Mouse (Mus musculus): ENCODE measurements around the gene Slc35g2. TPM values are rescaled to one million over a fixed set of nuclear protein-coding genes. Genes with fewer than 3 reads are reported as not detected.
A peak's percentile ranks its signal among the peaks of the same experiment; 100 is the strongest.

Gene Slc35g2
- total RNA-seq (2021): 1 to 10 TPM; 3.6 to 5.6 TPM
- long read RNA-seq, experiment 1, transcript Slc35g2-201 (2 exons, 1,590 nt): major isoform, 6 of 7 reads
- long read RNA-seq, experiment 1, partial matches to known transcripts: 0 of 7 reads
- long read RNA-seq, experiment 1, other reads (novel, unspliced or antisense): 1 of 7 reads
- long read RNA-seq, experiment 2, transcript Slc35g2-201 (2 exons, 1,590 nt): major isoform, 8 of 8 reads
- long read RNA-seq, experiment 2, partial matches to known transcripts: 0 of 8 reads
- long read RNA-seq, experiment 2, other reads (novel, unspliced or antisense): 0 of 8 reads

DNA sequence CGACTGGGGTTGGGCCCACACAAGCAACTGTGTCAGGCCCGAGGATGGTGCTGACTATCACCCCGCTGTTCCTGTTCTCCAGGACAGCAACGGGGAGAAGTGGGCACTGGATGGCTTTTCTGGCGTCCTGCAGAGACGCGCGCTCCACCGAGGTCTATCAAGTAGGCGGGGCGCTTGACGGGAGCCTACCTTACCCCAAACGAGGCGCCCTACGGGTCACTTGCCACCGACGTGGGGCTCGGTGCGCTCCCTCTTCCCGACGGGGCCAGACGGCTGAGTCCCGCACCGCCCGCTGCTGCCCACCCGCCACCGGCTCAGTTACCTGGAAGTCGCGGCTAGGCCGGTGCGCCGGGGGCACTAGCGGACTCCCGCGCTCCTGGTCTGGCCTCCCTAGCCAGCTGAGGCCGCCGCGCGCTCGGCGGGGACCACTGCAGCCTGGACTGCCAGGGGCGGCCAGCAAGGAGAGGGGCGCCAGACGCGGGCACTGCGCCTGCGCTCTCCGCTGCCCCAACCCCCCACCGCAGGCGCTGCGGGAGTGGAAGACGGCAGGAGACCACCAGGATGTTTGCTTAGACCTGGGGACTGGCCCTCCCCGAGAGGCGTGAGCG lies at the start of gene Slc35g2:
Gene Slc35g2, minus strand, starts transcription at position 465 of the 608 bp plus-strand sequence.
- intact Hi-C loops (cut with DNase I): no loop called here
- DNase-seq: peak; percentile 35 to 42

GRCm38 (mm10) chr9:100616947-100617346 lies 46.1 kb upstream of the Slc35g2 start:
- intact Hi-C loops (cut with DNase I): loop anchor here (10.0 kb wide), 1 partner anchor 772 kb away; no protein-coding TSS in a partner anchor
- DNase-seq: peak; percentile 24 to 53

GRCm38 (mm10) chr9:100613501-100614071 lies 42.7 kb upstream of the Slc35g2 start:
- intact Hi-C loops (cut with DNase I): loop anchor here (10.0 kb wide), 1 partner anchor 769 kb away; no protein-coding TSS in a partner anchor
- no peak for DNase-seq

GRCm38 (mm10) chr9:100605985-100606554 lies 35.2 kb upstream of the Slc35g2 start:
- intact Hi-C loops (cut with DNase I): no loop called here
- DNase-seq: peak in 1 of 2 experiments; percentile 18

DNA sequence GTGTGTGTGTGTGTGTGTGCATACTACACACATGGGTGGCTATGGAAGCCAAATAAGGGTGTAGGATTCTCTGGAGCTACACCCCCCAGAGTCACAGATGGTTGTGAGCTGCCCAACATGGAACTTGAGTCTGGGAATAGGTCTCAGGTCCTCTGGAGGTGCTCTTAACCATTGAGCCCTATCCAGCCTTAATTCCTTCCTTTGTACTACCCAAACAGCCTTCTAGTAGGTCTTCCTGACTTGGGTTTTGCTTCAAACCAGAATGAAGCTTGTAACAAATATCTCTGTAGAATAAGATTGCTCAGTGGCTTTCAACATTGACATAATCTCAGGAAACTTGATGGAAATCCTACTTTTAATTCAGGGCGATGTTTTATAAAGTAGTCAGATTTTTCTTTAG lies 34.6 kb upstream of the Slc35g2 start:
- DNase-seq: no peak
- intact Hi-C loops (cut with DNase I): no loop called here

DNA sequence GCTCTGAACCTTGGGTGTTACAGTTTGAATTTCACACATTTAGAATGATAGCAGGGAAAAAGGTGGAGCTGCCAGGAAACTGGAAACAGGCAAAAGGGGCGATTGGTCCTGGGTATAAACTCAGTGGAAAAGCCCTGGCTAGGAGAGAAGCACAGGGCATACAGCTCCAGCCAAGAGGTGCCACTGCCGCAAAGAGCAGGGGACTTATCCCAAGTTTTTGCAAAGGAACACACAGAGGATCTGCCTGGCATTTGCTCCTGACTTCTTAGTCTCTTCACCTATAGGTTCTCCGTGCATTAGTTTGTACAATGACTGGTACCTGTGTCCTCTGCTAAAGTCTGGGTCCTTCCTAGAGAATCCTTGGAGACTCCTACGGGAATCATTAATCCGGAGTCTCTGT lies 32.3 kb upstream of the Slc35g2 start:
- DNase-seq: no peak
- intact Hi-C loops (cut with DNase I): no loop called here

GRCm38 (mm10) chr9:100602130-100602529 lies 31.2 kb upstream of the Slc35g2 start:
- intact Hi-C loops (cut with DNase I): no loop called here
- DNase-seq: no peak

GRCm38 (mm10) chr9:100599761-100600328 lies 29.0 kb upstream of the Slc35g2 start:
- intact Hi-C loops (cut with DNase I): no loop called here
- no peak for DNase-seq

DNA sequence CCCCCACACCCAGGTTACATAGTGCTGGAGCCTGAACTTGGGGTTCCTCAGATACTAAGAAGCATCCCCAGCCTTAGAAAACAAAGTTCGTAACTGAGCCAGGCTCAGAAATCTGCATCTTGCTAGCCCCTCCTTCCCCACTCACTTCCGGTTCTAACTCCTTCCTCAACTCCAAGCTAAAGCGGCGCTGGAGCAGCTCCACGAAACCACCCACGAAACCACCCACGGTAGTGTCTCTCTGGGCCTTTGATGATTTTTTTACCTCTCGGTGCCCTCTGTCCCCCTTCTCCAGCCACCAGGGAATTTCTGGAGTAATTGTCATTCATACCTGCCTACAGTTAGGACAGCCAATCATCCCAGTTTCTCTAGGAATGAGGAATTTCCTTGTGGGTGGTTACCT lies 26.7 kb upstream of the Slc35g2 start, which contains the start of gene Stag1:
Gene Stag1, plus strand, starts transcription at position 253 of the 400 bp plus-strand sequence.
- intact Hi-C loops (cut with DNase I): no loop called here
- DNase-seq: no peak

DNA sequence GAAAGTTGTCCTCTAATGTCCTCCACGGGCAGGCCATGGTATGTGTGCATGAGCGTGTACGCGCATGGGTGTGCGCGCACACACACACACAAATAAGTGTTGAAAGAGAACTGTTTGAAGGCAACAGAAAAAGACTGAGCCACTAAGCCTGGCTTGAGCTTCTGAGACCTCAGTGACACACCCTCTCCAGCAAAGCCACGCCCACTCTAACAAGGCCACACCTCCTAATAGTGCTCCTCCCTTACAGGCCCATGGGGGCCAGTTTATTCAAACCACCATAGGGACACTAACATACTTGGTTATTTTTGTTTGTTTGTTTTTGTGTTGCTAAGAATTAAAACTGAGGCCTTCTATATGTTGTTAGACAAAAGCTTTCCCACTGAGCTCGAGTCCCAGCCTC lies 25.4 kb upstream of the Slc35g2 start:
- intact Hi-C loops (cut with DNase I): no loop called here
- DNase-seq: no peak

DNA sequence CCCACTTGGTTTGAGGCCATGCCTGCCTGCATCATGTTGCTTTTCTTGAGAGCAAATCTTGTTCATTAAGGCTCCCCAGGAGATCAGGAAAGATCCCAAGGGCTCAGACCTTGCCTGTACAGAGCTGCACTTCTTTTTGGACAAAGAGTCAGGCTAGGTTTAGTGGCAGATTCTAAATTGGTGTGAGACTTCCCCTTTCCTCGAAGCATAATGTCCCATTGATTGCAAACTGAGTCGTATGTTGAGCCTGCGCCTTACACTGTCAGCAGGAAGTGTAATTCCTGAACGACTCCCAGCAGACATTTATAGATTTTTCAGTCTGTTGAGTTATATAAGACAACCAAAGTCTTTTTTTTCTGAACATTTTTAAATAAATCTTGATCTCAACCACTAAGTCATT lies 19.6 kb upstream of the Slc35g2 start:
- intact Hi-C loops (cut with DNase I): no loop called here
- DNase-seq: no peak

GRCm38 (mm10) chr9:100584031-100584430 lies 13.1 kb upstream of the Slc35g2 start:
- DNase-seq: no peak
- intact Hi-C loops (cut with DNase I): no loop called here

- intact Hi-C loops (cut with DNase I): no loop called here
- no peak for DNase-seq
Measured at GRCm38 (mm10) chr9:100582883-100583575, 12.1 kb upstream of the Slc35g2 start.

- intact Hi-C loops (cut with DNase I): no loop called here
Measured at GRCm38 (mm10) chr9:100581543-100582492, 10.9 kb upstream of the Slc35g2 start.

DNA sequence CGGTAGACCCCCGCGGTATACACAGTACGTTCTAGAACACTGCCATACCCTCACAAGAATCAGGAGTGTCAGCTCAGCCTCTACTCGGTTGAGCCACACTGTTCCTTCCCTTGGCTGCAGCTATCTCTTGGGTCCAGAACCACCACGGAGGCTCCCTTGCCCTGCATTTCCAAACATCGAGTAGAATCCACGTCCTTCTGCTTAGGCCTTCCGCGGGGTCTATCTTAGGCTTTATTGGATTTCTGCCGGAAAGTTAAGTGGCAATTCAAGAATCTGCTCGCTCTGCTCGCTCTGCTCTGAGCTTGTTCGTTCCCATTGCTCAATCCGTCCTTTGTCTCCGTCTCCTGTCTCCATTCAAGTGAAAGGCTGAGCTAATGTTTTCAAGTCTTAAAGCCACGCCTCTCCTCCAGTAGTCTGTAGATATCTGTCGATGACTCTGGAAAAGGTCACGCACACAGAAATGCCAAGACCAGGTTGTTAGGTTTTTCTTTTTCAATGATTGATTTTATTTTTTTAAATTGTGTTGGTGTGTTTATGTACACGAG lies 9.4 kb upstream of the Slc35g2 start:
- no peak for DNase-seq
- intact Hi-C loops (cut with DNase I): no loop called here

More at GRCm38 (mm10) chr9:100581543-100582492, 10.9 kb upstream of the Slc35g2 start:
- peak; percentile 59 to 65 for DNase-seq

- intact Hi-C loops (cut with DNase I): no loop called here
- DNase-seq: no peak
Measured at GRCm38 (mm10) chr9:100573942-100574341, 3.1 kb upstream of the Slc35g2 start.

DNA sequence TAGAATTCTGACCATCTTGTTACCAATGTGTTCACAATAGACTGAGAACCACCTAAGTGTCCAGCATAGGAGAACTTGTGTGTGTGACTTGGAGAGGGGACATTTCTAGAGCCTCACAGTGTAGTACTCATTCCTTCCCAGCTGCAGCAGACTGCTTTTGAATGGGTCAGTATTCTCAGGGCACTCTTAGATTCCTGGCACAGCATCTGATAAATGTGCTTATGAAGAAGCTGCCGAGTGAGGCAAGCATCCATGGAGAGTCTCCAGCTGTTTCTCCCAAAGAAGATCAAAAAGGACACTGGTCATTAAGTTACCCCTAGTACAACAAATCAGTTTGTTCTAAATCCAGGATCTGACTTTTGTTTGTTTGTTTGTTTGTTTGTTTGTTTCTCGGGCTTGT lies 2.4 kb upstream of the Slc35g2 start:
- intact Hi-C loops (cut with DNase I): no loop called here
- DNase-seq: no peak

- intact Hi-C loops (cut with DNase I): no loop called here
- DNase-seq: no peak
Measured at GRCm38 (mm10) chr9:100571511-100571910, 621 bp upstream of the Slc35g2 start.
